Mouse (Mus musculus): ENCODE measurements around the gene Kif4. TPM values are rescaled to one million over a fixed set of nuclear protein-coding genes. Genes with fewer than 3 reads are reported as not detected.

Kif4 gene
- polyA plus RNA-seq, 1 experiment from 2014 or later: 25.3 TPM

Other genes starting within 250 kb of the Kif4 start
- gene Otud6a, start 196.7 kb upstream of the Kif4 start, polyA plus RNA-seq (2016; fragmentation: Nextera tagmentation; extraction: Ambion mirVana): not detected in 2 replicates
- 0.37 and 0.40 TPM in 2 replicates for gene Awat2, start 183.0 kb upstream of the Kif4 start, polyA plus RNA-seq (2016; fragmentation: Nextera tagmentation; extraction: Ambion mirVana)
- 30.9 and 32.2 TPM in 2 replicates for gene Igbp1, start 131.4 kb upstream of the Kif4 start, polyA plus RNA-seq (2016; fragmentation: Nextera tagmentation; extraction: Ambion mirVana)
- gene Dgat2l6, start 100.9 kb upstream of the Kif4 start, polyA plus RNA-seq (2016; fragmentation: Nextera tagmentation; extraction: Ambion mirVana): not detected in 2 replicates
- gene Awat1, start 53.5 kb upstream of the Kif4 start, polyA plus RNA-seq (2016; fragmentation: Nextera tagmentation; extraction: Ambion mirVana): not detected in 2 replicates
- not detected in 2 replicates for gene P2ry4, start 30.9 kb upstream of the Kif4 start, polyA plus RNA-seq (2016; fragmentation: Nextera tagmentation; extraction: Ambion mirVana)
- not detected in 2 replicates for gene Arr3, start 20.2 kb upstream of the Kif4 start, polyA plus RNA-seq (2016; fragmentation: Nextera tagmentation; extraction: Ambion mirVana)
- gene Pdzd11, start 831 bp downstream of the Kif4 start, polyA plus RNA-seq (2016; fragmentation: Nextera tagmentation; extraction: Ambion mirVana): 115 and 117 TPM in 2 replicates
- gene Gdpd2, start 104.1 kb downstream of the Kif4 start, polyA plus RNA-seq (2016; fragmentation: Nextera tagmentation; extraction: Ambion mirVana): 8.7 and 10.7 TPM in 2 replicates
- 11.6 and 13.7 TPM in 2 replicates for gene Dlg3, start 142.0 kb downstream of the Kif4 start, polyA plus RNA-seq (2016; fragmentation: Nextera tagmentation; extraction: Ambion mirVana)